Mouse (Mus musculus): ENCODE measurements around the gene Dnttip1.
"Not testable (repeated sequence)": the region's sequence is repeated elsewhere in the genome, so short reads cannot be mapped to it uniquely, and the experiment has no call there.

Gene Dnttip1

DNA sequence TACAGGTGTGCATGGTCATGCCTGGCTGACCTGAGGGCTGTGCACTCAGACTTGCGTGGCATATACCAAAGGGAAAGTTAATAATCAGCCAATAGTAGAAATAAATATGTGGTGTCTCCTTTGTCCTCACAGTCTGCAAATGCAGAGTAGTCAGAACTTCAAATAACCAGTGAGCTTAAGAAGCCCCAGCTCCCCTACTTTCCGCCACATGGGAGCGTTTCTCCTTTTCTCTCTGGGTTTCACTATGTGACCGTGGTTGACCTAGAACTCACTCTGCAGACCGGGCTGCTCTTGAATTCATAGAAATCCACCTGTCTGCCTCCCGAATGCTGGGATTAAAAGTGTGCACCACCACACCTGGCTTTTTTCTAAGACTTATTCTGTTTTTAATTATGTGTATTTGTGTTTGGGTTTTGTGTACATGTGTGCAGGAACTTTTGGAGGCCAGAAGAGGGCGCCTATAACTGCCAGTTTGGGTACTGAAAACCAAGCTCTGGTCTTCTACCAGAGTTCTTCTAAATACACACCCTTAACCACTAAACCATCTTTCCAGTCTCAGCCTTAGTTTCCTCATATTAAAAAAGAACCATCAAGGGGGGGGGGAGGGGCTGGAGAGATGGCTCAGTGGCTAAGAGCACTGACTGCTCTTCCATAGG is 38.3 kb downstream of the Dnttip1 start:
- no peak for DNase-seq

DNA sequence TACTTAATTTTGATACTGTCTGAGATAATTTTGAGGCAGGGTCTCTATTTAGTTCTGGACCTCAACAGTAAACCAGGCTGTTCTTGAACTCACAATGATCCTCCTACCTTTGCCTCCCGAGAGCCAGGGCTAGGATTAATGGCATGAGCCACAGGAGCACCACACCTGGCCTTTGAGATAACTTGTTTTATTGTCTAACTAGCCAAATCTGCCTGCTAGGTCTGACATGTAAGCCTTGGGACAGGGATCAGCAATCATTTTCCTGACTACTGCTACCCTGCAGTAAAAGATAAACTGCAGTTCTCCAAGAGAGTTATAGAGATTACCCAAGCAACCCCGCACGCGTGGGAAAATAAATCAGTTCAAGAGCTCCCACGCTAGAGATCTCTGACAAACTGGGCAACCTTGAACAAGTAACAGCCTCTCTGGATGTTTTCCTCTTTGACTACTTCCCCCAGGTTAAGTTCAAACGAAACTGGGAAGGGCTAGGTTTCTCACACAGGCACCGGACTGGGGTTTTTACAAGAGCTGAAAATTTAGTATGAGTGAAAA is 39.2 kb downstream of the Dnttip1 start:
- no peak for DNase-seq

DNA sequence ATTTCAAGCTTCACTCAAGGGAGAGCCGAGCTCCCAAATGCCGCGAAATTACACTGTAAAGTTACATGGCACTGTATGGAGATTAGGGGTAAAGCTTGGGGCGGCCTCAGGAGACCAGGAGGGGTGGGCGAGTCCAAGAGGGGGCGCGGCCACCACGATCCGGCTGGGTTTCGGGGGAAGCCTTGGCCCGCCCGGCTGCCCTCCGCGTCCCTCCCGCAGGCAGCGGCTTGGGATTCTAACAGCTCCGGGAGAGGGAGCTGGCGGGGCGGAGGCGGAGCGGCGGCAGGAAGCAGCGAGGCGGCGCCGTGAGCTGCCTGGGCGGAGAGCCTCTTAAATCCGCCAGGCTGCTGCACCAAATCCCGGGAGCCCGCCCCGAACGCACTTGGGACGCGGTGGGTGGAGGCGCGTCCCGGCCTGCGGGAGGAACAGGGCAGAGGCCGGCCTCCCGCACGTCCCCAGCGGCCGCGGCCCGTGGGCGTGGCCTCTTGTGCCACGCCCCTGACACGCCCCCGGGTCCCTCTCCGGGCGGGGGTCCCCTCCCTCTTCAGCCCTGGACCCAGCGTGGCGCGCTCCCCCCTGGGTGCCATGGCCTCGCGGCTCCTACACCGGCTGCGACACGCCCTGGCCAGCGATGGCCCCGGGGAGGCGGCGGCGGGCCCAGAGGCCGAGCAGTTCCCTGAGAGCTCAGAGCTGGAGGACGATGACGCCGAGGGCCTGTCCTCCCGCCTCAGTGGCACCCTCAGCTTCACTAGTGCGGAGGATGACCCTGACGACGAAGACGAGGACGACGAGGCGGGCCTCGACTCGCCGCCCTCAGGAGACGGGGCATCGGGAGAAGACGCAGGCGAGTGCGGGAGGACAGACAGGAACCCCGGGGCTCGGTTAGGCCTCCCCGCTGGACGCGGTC is 40.0 kb downstream of the Dnttip1 start, which contains the start of gene Snx21:
TSS of gene Snx21 (plus strand) at position 343 of the 907 bp plus-strand sequence.
- peak; percentile 75 for DNase-seq

DNA sequence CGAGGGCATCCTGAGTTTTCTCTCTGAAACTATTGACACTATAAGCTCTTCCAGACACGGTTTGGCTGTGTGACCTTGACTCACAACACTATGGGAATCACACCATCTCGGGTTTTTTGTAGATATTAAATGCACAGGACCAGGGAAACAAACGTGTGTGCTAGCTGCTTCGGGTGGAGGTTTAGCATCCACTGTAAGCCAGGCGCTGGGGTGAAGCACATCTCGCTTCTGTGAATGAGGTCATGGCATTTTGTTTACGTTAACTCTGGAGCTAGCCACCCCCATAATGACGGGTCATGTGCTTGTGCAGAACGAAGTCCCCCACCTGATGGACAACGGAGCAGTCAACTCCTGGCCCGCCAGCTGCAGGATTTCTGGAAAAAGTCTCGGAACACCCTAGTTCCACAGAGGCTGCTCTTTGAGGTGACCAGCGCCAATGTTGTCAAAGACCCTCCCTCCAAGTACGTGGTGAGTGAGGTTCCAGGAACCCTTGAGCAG is 40.7 kb downstream of the Dnttip1 start:
- DNase-seq: no peak

DNA sequence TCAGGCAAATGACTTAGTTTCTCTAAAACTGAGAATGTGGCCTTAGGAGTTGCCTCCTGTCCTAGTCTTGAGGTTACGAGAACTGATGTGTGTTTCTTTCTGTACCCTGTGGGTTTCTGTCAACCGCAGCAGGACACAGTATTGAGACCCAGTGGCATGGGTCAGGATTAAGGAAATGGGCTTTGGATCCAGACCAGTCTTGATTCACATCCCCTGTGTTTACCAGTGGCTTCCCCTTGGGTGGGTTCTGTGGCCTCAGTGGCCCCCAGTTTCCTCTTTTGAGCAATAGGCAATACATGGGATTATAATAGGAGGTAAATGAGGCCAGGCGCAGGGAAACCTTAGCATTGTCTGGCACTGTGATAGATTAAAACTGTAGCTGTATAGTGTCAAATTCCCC is 41.2 kb downstream of the Dnttip1 start:
- DNase-seq: no peak

DNA sequence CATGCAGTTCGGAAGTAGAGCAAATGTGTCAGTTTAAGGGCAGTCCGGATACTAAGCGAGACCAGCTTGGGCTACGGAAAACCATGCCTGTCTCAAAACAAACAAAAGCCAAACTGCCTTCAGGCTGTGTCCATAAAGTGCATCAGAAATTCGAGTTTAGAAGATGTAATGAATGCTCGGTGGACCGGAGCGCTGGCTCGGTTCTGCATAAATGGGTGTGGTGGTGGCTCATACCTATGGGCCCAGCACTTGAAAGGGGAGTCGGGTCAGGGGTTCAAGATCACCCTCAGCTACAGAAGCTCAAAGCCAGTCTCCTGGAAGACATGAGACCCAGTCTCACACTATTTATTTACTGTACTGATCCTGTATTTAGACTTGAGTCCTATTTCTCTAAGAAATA is 42.0 kb downstream of the Dnttip1 start:
- DNase-seq: no peak

DNA sequence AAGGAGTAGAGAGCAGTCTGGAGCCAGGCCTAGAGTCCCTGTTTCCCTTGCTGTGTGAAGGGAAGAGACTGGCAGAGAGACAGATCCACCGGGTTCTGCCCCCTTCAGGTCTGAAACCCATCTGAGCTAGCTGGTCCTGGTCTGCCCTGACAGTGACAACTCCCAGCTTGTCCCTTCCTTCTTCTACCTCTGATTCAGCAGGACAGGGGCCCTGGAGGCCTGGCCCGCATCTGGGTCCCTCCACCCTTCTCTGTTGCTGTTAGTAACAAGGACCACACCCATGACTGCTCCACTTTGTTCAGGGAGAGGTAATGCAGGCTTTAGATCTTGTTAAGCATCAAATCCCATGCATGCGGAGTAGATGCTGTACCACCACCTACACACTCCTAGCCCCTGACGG is 42.6 kb downstream of the Dnttip1 start:
- DNase-seq: no peak

DNA sequence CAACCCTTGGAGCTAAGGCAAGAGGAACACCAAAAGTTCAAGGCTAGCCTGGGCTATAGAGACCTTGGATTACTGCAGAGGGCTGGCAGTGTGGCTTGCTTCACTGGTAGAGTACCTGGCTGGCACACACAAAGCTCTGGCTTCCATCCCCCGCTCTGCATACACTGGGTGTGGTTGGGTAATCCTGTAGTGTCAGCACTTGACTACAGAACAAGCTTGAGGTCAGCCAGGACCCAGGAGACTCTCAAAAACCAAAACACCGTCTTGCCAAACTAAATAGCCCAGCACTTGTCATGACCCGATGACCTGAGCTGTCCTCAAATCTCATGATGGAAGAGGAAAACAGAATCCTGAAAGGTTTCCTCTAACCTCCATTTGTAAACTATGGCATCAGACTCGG is 44.7 kb downstream of the Dnttip1 start:
- no peak for DNase-seq

DNA sequence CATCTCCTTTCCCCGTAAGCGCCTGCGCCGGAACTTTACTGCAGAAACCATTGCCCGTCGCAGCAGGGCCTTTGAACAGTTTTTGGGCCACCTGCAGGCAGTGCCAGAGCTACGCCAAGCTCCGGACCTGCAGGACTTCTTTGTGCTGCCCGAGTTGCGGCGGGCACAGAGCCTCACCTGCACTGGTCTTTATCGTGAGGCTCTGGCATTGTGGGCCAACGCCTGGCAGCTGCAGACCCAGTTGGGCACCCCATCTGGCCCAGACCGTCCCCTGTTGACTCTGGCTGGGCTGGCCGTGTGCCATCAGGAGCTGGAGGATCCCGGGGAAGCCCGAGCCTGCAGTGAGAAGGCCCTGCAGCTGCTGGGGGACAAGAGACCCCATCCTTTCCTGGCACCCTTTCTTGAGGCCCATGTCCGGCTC is 46.1 kb downstream of the Dnttip1 start:
- DNase-seq: peak; percentile 34

DNA sequence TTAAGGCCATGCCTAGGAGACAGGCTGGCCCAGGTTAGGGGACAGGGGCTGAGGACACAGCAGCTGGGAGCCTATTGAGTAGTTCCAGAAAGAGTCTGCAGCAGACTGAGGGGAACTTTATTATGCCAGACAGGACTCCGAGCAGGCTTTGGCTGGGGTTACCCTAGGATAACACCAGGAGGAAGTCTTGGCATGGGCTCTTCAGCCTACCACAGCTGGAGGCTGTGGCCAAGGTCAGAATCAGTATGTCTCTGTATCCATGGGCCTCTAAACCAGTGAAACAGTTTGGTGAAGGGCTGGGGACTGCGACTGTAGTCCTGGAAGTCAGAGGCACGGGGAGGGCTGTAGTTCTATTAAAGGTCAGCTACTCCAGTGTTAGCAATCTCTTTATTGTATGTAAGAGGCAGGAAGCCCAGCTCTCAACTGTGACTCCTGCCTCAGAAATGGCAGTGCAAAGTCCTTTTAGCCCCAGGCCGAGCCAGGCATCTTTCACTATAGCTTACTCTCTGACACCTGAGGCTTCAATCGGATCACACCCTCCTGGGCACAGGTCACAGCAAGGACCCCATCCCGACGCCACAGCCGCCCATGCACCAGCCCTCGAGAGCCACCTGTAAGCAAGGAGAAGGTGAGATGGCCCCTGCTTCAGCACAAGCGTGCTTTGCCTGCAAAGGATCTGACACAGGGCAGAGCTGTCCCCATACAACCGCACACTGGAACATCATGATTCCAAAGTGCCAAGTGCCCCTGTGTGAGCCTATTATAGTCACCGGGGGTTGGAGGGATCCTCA is 46.8 kb downstream of the Dnttip1 start:
- DNase-seq: no peak

DNA sequence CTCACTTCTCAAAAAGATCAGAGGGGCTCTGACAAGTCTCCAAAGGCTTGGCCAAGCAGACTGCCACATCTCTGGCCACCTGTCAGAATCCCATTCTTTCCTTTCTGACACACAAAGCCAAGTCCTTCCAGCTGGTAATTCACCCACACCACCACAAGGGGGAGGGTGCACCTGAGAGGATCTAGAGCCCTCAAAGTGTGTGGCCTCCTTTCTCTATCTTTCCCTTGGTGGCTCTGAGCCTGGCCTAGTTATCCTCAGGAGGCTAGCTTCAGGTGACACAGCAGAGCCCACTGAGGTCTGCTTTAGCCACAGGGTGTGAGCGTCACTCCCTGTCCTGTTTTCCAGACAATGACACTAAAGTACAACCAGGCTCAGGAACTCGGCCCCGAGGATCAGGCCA is 47.5 kb downstream of the Dnttip1 start:
- DNase-seq: peak; percentile 51

DNA sequence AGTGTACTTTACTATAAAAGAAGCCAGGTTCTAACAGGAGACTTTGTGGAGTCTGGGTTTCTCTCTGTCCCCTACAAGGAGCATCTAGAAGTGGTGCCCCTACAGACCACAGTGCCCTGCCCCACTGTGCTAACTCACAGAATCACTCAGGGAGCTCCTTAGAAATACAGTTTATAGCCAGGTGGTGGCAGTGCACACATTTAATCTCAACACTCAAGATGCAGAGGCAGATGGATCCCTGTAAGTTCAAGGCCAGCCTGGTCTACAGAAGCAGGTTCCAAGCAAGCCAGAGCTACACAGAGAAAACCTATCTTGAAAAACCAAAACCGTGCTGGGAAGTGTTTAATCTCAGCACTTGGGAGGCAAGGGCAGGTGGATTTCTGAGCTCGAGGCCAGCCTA is 48.0 kb downstream of the Dnttip1 start:
- no peak for DNase-seq

DNA sequence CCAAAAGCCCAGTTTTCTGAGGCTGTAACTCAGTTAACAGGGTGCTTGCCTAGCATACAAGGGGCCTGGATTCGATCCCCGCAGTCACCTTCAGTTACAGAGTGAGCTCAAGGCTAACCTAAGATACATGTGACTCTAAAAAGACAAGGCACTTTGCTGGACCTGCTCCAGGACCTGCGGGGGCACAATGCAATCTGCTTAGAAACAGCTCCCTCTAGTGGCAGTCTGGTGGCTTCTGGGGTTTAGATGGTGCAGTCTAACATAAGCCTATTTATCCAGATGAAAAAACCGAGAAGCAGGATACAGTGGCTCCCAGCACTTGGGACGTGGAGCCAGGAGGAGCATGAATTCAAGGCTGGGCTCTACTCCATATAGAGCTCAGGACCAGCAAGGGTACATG is 48.5 kb downstream of the Dnttip1 start:
- peak; percentile 89 for DNase-seq

DNA sequence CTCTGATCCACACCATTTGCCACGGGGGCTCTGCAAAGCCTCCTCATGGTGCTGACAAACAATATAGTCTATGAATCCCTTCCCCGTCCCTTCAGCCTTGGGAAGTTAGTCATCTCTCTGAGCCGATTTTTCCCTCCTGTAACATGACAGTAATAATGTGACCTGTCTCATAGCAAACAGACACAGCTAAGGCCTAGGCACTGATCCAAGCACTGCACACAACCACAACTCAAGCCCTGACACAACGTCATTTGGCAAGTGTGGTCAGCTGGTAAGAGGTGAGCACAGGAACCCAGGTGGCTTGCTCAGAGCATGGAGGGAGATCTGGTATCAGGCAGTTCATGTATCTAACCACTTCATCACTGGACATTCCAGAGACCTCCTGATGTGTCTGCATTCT is 50.1 kb downstream of the Dnttip1 start:
- no peak for DNase-seq

DNA sequence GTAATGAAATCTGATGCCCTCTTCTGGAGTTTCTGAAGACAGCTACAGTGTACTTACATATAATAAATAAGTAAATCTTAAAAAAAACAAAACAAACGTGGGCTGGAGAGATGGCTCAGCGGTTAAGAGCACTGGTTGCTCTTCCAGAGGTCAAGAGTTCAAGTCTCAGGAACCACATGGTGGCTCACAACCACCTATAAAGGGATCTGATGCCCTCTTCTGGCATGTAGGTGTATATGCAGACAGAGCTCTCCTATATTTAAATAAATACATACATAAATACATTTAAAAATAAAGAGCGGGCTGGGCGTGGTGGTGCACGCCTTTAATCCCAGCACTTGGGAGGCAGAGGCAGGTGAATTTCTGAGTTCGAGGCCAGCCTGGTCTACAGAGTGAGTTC is 52.8 kb downstream of the Dnttip1 start:
- not testable (repeated sequence) for DNase-seq

DNA sequence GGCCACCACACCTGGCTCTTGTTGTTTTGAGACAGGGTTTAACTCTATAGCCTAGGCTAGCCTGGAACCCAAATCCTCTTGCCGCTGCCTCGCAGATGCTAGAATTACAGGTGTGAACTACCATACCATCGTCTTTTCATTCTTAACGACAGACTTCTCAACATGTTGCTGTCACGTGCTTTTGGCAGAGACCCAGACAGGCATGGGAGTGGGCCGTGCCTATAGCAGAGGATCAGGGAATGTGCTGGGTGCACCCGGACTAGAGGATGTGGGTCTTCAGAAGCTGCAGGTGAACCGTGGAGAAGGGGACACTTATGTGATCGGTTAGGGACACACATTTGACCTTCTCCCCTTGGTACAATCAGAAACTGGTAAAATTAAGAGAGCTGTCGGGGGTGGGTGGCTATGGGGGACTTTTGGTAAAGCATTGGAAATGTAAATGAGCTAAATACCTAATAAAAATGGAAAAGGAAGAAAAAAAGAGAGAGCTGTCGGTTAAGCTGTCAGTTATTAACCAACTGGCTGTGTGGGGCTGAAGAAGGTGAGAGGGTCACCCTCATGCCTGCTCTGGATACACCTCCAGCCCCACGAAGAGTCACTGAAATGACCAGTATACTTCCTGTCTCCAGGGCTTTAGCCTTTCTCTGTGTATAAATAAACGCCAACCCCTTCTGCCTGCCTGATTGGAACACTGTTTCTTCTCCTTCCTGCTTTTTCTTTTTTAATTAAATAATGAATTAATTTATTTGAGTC is 54.6 kb downstream of the Dnttip1 start:
- no peak for DNase-seq

DNA sequence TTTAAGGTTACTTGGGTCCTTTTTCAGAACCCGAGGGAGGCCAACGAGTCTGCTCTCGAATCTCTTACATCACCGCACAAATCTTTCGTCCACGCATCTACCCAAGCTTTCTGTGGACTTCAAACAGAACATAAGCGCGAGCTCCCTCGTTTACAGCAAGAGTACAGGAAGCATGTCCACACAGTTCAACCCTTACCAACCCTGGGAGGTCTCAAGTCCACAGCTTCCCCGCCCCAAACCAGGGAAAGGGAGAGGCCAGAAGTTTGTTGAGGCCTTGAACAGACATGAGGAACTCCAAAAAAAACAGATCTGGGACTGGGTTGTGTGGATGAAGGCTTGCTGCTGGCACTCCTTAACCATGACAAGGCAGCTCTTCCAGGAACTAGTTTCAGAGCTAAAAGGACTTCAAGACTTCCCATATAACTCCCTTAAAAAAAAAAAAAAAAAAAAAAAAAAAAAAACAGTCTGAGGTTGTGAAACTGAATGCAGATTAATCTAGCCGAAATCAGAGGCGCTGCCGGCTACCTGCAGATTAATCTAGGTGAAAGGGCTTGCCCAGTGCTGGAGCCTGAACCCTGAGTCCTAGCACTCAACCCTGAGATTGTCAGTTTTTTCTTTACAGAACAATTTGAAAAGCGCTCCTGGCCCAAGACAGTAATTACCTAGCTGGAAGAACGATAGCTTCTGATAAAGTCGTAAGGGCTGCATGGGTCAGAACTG is 57.6 kb downstream of the Dnttip1 start:
- no peak for DNase-seq

DNA sequence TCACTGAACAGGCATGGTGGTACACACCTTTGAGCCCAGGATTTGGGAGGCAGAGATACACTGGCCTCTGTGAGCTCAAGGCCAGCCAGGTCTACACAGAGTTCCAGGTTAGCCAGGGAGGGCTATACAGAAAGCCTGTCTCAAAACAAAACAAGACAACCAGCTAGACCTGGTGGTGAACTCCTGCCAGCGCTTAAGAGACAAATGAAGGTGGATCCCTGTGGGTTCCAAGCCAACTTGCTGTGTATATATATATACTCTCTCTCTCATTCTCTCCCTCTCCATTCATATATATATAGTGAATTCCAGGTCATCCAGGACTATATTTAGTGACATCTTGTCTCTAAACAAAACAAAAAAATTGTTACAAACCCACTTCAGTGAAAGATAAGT is 58.1 kb downstream of the Dnttip1 start:
- no peak for DNase-seq

DNA sequence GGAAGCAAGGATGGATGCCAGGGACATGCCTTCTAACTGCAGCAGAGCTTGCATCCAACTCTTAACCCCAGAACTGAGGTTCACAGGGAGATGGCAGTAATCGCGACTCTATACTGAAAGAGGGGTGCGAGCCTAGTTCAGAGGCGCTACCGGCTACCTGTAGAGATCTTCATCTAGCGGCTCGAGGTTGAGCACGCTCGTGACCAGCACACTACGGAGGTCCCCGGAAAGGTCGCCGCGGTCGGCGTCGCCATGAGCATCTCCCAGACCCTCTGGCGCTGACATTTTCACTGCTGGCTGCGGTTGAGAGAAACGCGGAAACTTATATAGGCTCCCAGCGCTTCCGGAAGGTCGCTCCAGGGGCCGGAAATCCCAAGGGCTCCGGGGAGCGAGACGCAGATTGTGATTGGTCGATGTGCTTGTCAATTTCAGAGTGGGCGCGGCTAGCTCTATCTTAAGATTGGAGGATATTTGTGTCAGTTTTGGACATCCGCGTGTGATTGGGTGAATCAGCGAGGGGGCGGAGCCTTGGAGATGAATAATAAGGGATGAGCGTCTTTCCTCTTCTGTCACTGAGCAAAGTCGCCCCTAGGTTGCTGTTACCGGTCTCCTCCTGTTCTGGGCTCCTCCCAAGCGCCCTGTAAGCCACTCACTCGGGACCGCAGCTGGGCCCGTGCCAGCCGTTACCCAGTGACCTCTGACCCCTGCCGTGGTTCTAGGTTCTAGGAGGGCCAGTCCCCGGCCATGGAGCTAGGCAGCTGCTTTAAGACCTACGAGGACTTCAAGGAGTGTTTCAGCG is 58.9 kb downstream of the Dnttip1 start, which contains the start of the genes Acot8 and Zswim3:
TSS of gene Acot8 (minus strand) at position 350 of the 799 bp plus-strand sequence.
TSS of gene Zswim3 (plus strand) at position 566 of the 799 bp plus-strand sequence.
- DNase-seq: peak; percentile 94

DNA sequence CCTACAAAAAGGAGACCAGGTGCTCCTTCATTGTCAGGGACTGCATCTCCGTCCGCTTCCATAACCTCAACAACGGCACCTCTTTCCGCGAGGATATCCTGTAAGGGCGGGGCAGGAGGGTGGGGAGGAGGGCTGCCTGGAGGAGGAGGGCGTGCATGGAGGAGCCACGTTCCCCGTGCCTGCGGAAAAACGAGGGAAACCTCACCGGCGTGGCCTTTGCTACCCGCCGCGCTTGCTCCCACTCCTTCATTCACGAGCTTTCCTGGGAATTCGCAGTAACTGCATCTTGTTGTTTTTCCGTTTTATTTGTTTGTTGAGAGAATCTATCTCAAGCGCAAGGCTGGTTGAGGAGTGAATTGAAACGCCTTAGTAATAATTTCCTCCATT is 59.5 kb downstream of the Dnttip1 start:
- peak; percentile 27 for DNase-seq

All from right cerebral cortex, postnatal 14 days (tissue).